Mouse (Mus musculus): ENCODE measurements at regions not wholly inside any gene's neighbourhood (a gene's known extent, or its start where the extent isn't known, plus 50 kb on each side); places are given as distances from the start of the nearest gene placed in this dataset.

DNA sequence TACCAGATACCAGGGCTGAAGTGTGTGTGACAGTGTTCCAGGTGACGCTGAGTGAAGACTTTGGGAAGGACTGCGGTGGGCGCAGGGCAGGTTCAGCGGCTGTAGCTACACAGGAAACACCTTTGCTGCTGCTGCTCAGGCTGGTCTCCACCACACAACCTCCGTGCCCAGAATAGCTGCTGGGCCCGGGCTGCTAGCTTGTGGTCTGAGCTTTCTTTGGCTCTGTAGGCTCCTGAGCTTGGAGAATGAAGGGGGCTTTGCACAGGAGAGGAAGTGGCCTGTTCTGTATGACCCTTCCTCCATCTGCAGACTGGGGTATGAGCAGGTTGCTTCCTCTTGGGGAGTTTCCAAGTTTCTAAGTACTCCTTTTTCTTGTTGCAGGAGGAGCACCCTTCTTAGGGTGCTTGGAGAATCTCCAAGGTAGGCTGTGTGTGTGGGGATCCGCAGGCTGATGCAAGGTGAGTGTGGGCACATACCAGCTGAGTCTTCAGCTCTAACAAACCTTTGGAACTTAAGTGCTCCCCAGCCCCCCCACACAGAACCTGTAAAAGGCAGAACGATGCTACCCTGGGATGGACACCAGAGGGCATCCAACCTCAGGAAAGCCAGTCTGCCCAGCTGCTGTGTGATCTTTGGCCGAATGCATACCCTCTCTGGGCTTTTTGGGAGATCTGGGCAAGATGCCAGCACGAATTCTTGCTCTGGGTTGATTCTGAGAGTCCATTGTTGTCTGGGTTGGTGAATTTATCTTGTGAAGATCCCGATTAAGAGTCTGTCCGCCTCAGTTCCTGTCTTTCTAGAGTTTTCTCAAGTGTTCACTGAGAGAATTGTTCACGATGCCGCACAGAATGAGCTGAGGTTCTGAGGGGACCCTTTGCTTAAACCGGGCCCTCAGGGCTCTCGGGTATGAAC lies 136.6 kb downstream of the Mn1 start:
- no peak for DNase-seq (ENCODE audit: low spot score)

DNA sequence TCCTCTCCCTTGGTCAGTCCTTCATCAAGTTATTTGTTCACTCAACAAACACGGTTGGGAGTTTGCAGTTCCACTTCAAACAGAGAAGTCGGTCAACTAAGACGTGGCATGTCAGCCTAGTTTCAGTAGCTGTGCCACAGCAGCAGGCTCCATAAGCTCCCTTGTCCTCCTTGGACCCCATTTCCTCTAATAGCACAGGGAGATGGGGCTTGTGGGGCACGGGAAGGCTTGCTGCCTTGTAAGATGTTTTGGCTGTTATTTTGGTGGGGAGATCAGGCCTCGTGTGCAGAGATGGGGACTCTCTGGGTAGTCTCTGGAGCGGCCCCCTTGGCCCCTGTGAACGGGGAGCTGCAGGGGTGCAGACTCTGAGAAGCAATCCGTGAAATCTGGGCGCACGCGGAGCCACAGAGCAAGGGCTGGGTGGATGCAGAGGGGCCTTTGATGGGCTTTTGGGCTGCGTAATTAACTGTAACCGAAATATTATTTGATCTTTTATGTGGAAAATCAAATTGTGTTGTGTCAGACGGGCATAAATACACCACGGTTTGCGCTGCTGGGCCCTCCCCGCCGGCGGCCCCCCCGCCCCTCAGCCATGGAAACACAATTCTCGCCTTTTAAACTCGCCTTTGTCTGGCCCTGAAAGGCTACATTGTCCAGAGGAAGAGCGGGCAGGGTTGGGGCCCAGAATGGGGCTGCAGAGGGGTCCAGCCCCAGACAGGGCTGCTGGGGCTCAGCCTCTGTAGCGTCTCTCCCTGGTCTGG lies 137.6 kb downstream of the Mn1 start:
- DNase-seq (ENCODE audit: low spot score): no peak

DNA sequence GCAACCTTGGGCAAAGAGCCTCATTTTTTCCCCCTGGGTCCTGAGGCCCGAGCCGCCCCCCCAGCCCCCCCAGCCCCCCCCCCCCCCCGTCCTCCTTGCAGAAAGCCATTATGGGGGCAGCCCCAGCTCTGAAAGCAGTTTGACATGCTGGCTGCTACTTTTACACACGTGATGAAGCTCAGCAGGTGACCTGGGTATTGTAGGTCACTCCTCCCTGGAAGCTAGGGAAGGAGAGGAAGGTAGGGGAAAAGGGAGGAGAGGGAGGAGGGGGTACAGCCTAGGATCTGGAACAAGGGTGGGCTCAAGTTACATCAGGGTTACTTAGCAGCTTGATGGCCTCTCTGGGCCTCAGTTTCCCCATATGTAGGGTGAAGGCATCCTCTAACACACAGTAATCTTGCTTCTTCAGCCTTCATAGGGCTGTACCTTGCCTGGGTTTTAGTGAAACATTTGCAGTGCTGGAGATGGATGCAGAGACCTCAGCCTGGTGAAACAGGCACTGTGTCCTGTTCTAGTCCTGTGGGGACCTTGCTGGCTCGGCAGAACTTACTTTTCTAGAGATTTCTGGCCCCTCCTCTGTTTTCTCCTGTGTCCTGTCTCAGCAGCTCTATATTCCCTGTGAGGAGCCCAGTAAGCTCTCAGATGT lies 138.3 kb downstream of the Mn1 start:
- DNase-seq (ENCODE audit: low spot score): no peak

DNA sequence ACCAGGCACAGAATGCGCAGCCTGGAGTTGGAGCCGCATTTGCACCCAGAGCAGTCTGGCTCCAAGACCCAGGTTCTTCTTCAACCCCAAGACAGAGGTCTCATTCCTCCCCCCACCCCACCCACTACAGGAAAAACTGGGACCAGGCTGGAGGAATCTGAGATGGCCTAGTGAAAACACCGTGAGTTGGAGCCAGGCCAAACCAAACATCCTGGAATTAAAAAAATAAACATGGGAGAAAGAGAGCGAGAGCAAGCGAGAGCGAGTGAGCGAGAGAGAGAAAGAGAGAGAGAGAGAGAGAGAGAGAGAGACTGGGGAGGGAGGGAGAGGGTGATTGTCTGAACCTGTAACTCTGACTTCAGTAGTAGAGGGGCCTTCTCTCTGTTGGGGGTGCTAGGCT lies 138.8 kb downstream of the Mn1 start:
- peak; percentile 29 for DNase-seq (ENCODE audit: low spot score)

DNA sequence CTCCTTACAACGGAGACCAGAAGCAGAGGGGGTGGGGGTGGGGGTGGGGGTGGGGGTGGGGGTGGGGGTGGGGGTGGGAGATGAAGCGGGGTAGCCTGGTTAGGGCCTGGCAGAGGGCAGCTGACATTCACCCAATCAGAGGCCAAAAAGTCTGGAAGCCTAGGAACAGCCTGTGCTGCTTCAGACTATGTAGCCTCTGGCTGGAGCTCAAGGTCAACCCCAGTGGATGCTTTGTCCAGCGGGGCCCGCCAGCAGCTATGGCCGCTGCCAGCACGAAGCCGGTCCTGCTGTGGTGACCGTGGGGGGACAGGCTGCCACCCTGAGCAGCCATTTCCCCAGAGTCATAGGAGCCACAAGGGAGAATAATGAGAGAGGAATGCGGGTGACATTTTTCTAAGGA lies 143.3 kb downstream of the Mn1 start:
- no peak for DNase-seq (ENCODE audit: low spot score)

DNA sequence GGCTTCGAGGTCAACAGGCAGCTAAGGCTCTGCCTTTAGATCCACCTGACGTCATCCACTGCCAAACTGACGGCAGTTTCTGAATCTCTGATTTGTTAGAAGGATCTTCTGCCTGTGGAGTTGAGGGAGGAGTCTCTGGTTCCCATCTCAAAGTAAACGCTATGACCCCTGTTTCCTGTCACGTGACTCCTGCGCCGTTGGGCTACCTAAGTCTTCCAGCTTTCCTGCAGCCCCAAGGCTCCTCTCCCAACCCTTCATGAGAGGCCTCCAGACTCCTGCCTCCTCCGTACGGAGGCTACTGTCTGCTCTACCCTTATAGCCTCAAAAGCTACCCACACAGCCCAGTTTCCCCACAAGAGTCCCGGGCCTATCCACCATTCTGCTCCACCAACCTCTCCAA lies 144.1 kb downstream of the Mn1 start:
- no peak for DNase-seq (ENCODE audit: low spot score)

DNA sequence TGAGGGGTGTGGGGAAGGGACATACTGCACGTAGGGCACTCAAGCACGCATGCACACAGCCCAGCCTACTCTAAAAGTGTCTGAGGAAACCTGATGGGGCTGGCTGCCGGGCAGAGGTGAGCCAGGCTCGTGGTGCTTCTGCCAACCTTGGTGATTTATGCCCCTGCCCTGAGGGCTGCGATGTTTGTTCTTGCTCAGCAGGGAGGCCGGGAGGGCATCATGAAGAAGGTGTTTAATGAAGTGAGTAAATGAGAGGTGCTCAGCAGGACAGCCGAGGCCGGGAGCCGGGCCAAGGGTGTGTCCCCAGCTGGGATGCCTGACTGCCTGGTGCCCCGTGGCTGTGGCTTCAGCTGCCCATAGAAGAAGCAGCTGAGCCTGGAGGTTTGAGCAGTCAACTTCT lies 153.7 kb downstream of the Mn1 start:
- peak; percentile 21 for DNase-seq (ENCODE audit: low spot score)

DNA sequence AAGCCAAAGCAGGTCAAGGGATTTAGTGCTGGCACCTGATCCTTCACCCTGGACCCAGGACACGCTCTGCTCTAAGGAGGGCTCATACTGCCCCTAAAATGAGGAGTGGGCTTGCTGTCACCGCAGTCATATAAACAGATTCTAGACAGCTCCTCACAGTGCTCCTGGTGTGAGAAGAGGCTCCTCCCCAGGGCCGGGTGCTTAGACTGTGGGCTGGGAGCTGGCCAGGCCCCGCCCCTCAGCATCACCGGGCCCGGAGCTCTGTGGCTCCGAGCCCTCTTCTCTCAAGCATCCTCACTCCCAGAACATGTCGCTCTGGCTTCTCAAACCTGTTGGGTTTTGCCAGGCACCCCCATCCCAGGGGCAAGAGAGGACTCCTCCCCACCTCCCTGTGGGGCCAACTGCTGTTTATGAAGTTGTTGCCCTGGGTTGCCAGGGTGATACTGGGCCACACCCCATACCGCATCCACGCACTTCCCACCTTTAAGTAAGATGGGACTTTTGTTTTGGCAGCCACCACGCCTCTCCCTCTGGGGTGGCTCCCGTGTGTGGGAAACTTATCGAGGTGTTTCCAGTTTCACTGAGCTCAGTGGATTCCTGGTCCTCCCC lies 156.2 kb downstream of the Mn1 start:
- no peak for DNase-seq (ENCODE audit: low spot score)

DNA sequence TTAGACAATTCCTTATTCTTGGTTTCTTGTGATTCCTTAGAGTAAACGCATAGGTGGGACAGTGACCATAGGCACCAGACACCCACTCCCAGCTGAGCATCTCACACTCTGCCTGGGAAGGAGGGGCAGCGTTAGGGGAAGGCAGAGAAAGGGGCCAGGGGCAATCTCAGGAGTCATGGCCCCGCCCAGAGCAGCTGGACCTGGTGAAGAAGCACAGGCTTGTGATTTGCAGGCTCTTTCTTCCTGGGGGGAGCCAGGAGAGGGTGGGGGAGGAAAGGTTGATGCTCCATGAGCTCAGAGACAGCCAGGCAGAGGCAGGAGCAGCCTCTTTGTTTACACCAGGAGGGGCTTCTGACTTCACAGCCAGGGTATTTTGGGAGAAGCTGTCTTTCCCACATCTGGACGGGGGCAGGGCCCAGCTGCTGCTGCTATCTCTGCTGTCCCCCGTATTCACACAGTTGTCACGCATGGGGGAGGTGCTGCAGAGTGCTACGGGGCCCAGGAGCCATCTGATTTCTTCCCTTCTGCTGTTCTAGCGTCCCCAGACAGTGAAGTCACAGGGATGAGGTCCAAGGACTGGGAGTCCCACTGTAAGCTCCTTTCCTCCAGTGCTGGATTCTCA lies 157.2 kb downstream of the Mn1 start:
- no peak for DNase-seq (ENCODE audit: low spot score)

DNA sequence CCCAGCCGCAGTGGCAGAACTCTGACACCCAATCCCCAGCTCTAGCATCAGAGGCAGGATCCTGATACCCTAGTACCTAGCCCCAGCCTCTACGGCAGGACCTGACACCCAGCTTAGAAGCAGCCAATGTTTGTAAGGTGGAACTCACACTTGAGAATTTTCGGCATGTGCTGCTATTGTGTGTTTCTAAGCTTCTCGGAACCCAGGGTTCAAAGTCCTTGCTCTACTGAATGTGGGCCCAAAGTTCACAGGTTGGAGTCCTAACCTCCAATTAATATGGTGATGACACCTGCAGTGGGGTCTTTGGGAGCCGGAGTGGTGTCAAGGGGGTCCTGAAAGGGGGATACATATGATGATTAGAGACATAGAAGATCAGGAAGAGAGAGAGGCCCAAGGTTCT lies 158.2 kb downstream of the Mn1 start:
- DNase-seq (ENCODE audit: low spot score): no peak

DNA sequence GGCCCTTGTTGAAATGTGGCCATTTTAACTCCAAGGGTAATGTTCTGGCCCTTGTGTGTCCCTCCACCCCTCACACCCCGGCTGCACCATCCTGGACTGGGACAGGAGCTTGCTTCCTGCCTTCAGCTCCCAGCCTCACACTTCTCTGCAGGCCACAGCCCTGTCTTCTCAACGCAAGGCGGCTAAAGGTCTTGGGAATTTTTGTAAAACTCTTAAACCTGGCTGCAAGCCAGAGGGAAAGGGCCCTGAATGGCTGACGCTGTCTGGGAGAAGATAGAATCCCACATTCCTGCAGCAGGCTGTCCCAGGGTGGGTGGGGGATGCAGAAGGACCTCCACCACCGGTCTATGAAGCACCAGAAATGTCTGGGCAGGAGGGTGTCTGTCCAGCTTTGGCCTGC lies 156.3 kb upstream of the Gm26897 start:
- peak; percentile 21 for DNase-seq (ENCODE audit: low spot score)

DNA sequence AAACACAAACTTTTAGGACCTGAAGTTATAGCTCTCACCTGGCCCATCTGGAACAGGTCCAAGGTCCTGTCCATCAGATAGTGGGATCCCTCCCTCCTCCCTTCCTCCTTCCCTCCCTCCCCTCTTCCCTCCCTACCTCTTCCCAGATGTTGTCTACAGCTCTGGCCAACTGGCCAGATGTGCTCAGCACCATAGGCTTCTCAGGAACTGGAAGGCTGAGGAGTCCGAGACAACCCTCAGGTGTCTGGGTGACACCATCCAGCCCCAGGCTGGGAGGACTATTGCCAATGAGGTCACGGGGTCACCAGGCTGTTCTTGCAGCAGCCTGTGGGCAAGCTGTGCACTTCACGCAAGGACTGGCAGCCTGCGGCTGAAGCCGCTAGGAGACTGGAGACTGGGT lies 155.6 kb upstream of the Gm26897 start:
- no peak for DNase-seq (ENCODE audit: low spot score)

DNA sequence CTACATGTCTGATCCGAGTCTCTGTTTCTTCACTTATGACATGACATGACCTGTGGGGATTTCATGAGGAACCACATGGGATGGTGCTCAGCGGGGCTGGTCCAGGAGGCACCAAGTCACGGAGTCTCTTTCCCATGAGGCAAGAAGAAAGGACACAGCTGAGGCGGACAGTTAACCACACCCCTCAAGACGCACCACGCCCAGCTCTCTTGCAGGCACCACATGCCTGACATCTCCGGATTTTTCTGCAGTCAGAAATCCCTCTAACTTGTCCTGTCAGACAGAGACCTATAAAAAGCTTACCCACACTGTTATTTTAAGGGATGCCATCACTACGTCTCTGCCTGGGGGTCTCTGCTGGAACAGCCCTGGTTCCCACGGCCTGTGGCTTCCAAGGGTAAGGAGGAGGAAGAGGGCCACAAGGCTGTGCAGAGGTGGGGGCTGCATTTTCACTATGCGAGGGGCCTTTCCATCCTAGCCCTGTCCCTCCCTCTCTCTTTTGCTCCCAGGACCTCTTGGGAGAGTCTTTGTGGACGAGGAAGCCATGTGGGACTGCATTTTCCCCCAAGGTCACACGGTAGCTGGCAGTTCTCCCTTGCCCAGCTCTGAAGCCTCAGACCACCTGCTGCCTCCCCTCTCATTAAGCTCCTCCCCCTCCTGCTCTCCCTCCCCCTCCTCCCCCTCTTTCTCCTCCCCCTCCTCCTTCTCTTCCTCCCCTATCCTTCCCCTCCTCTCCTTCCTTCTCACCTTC lies 154.6 kb upstream of the Gm26897 start:
- peak; percentile 14 for DNase-seq (ENCODE audit: low spot score)

DNA sequence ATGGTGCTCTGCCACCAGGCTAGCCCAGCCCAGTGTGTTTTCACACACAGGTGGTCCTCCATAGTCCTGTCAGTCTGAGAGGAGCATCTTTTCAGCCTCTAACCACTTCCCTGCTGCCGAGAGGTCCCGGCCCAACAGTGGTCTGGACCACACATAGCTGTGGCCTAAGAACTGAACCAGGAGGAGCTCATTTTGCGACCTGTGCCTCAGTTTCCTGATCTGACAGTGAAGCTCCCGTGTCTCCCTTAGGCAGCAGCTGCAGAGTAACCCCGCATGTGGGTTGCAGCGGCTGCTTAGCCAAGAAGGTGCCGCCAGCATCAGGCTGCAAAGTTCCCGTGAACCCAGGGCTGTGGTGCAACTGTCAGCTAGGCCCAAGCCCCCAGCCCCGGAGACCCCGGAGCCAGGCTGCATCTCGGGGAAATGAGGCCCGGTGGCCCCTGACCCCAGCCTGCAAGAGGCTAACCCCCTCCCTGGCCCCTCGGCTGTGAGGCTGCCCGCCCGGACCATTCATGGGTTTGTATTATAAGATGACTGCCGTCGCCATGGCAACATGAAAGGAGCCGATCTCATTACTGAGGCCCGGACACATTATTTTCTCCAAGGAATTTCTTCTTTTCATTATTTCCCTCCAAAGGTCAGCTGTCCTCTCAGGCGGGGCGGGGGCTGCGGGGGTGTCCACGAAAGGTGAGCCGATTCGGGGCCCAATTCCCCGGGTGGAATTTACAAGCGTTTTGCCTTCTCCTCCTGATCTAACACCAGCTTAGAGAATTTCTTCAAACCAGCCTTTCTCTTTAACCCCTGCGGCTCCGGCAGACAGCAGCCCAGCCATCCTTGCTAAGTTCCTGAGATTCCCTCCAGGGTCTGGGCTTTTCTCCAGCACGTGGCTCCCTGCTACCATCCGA lies 152.6 kb upstream of the Gm26897 start:
- no peak for DNase-seq (ENCODE audit: low spot score)

DNA sequence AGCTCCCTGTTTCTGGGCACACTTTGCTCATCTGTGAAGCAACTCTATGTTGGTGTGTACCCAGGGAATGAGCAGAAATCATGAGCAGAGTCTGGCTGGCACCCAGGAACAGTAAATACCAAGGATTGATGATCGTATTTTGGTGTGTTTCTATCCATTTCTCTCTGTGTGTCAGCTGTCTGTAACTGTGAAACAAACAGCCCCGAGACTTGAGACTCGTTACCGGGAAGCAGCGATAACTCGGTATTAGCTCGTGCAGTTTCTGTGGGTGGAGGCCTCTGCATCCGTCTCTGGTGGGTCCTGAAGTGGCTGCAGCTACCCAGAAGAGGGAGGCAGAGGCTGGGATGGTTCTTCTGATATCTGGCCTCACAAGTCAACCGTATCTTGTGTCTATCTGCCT lies 151.7 kb upstream of the Gm26897 start:
- DNase-seq (ENCODE audit: low spot score): no peak

DNA sequence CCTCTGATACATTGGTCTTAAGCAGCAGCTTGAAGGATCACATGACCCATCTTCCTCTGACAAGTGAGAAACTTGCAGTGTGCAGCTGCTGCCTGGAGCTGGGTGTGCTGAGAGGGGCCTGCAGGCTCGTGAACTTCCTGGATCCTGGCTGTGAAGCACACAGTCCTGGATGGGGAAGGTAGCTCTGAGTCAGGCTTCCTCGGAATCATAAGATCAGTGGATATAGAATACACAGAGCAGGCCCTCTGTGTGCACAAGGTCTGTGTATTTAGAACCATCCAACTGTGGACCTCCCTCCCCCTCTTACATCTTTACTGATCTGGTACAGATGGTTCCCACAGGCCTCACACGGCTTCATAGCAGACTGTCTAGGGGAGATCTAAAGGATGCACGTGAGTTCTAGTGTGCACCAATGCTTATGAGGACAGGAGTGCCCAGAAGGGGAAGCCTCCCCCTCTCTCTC lies 143.1 kb upstream of the Gm26897 start:
- DNase-seq (ENCODE audit: low spot score): no peak

DNA sequence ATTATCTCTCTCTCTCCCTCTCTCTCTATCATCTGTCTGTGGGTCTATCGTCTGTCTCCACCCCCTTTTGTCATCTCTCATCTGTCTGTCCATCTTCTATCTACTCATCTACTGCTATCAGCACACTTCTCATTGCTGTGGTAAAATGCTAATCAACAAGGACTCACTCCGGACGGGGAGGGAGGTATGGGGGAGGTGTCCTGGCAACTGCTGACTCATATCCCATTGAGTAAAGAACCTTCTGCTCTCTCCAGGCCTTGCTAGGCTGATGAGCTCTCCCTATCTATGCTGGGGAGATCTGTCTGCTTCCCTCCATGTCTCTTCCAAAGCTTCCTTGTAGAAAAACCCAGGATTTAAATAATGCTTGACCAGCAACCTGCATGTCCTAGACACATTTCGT lies 140.9 kb upstream of the Gm26897 start:
- DNase-seq (ENCODE audit: low spot score): no peak

DNA sequence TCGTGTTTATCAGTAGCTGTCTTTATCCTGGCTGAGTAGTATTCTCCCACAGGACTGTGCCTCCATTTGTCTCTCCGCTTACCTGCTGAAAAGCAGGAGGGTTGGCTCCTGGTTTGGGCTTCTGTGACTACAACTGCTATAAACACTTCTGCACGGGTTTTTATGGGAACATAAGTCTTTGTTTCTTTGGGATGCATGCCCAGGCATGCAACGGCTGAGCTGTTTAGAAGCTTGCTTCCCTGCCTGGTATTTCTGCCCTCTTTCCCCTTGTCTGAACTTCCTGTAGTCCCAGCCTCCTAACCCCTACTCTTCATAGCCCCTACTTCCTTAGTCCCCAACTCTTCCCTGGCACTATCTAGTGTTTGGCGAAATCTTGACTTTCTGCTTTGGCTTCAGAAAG lies 139.6 kb upstream of the Gm26897 start:
- DNase-seq (ENCODE audit: low spot score): no peak

DNA sequence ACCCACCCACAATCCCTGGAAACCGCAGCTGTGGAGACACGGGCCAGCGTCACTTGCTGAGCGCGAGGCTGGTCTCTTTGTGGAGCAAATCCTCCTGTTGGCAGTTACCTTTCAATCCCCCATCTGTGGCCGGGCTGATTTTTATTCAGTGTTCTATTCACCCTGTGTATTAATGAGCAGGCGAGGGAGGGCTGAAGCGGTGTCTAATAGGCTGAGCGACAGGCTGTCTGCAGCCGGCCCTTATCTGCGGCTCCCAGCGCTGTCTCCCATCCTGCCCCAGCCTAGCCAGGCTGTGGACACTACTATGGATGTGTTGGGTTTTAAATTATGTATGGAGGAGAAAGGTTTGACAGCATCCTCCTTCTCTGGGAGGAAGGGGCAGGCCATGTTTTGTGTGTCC lies 138.3 kb upstream of the Gm26897 start:
- no peak for DNase-seq (ENCODE audit: low spot score)

DNA sequence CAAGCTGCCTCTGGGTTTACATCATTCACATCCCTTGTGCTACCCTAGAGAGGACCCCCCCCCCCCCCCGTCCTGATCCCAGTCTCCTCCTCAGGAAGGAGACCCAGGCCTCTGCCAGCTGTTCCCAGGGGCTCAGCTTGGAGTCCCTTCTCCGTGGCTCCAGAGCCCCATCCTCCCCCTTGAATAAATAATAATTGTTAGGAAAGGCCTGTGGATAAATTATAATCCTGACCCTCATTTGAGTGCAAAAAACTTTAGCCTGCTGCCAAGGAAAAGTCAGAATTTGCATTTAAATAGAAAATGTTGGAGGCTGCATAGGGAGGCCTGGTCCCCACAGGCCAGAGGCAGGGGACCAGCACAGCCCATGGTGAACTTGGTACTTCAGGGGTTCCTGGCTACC lies 136.0 kb upstream of the Gm26897 start:
- no peak for DNase-seq (ENCODE audit: low spot score)
